Mouse (Mus musculus): ENCODE measurements at regions not wholly inside any gene's neighbourhood (a gene's known extent, or its start where the extent isn't known, plus 50 kb on each side); places are given as distances from the start of the nearest gene placed in this dataset.
A peak's percentile ranks its signal among the peaks of the same experiment; 100 is the strongest.

DNA sequence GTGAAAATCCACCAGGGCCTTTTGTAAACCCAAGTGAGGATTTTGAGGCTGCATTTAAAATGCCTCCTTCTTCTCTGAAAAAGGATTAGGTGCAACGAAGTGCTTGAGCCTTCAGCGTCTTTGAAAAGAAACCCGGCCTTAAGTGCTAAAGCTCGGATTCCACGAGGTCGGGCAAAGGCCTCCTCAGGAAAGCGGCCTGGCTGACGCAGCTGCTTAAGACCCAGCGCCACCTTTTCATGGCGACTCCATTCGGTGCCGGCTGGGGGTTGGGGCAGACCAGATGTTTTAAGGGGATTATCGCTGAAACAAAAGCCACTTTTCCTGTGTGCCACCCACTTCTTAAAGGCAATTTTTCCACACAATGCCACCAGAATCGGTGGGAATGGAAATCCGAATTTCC, 61.6 kb upstream of the 4932438H23Rik start:
- Histone ChIP-seq H3K4me1 (0 out of 2 replicates have a peak, but pooled peaks cover 8% of the 10 kb centered on the region), H3K9me3 (replicated peaks) (no peaks in the 10 kb centered on the region), H3K4me3 (no peak overlapping the region), H3K27ac (no peak overlapping the region), H3K27me3 (ENCODE audit: low read depth, poor library complexity, severe bottlenecking) (peaks cover 5% of the 10 kb centered on the region), H3K36me3 (no peaks in the 10 kb centered on the region)
- 49% methylated on average over 15 of the region's 15 CpGs for WGBS
- DNase-seq (ENCODE audit: low spot score) = no peak

DNA sequence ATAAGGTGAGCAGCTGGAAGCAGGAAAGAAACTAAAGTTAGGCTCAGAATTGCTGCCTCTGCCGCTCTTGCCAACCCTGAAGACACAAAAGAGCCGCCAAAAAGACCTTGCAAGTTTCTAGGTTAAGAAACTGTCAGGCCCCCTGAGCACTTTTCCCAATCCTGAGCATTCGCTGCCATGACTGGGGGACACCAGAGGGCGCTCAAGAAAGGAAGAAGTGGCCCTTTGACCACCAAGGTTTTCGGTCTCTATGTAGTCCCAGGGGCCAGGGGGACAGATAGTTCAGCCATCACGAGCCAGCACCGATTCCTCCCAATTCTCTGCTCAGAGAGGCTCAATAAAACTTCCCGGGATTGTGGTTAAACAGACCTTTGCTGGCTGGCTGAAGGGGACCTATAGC, 64.6 kb upstream of the Olig2 start:
- no peak overlapping the region for H3K4me3 ChIP-seq
- H3K9me3 ChIP-seq (replicated peaks) = no peaks in the 10 kb centered on the region
- peak; percentile 41 for DNase-seq (ENCODE audit: low spot score)
- no peak overlapping the region for H3K27ac ChIP-seq
- WGBS = 16% methylated on average over 8 of the region's 8 CpGs
- H3K4me1 ChIP-seq = peaks cover 18% of the 10 kb centered on the region; the same call in 1 of the 2 replicates
- H3K27me3 ChIP-seq (ENCODE audit: low read depth, poor library complexity, severe bottlenecking) = peaks cover 19% of the 10 kb centered on the region
- no peaks in the 10 kb centered on the region for H3K36me3 ChIP-seq

GRCm38 (mm10) chr16:91161616-91162015, 63.6 kb upstream of the Olig2 start:
- 74% methylated on average over 6 of the region's 6 CpGs for WGBS
- no peaks in the 10 kb centered on the region for H3K36me3 ChIP-seq
- H3K4me1 ChIP-seq = peaks cover 13% of the 10 kb centered on the region; the same call in 1 of the 2 replicates
- no peak overlapping the region for H3K4me3 ChIP-seq
- DNase-seq (ENCODE audit: low spot score) = no peak
- H3K27ac ChIP-seq = no peak overlapping the region
- H3K9me3 ChIP-seq (replicated peaks) = no peaks in the 10 kb centered on the region
- H3K27me3 ChIP-seq (ENCODE audit: low read depth, poor library complexity, severe bottlenecking) = peaks cover 24% of the 10 kb centered on the region

DNA sequence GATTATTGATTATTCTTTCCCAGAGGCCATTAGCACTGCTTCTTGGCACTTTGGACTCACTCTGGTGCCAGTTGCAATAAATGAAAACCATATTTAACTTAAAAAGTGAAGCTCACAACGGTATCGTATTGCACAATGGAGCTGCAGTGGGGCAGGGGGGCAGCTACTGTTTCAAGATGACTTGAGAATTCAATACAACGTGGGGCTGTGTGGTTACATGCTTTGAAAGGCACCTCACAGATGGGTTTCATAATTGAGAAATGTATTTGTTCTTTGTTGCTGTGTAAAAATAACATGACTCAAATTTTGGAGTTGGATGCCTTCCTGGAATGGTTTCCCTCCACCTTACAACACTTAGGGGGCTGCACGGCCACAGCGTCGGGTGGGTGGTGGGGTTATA, 62.9 kb upstream of the Olig2 start:
- no peak for DNase-seq (ENCODE audit: low spot score)
- H3K27me3 ChIP-seq (ENCODE audit: low read depth, poor library complexity, severe bottlenecking) = peaks cover 28% of the 10 kb centered on the region
- H3K27ac ChIP-seq = no peak overlapping the region
- H3K36me3 ChIP-seq = no peaks in the 10 kb centered on the region
- no peaks in the 10 kb centered on the region for H3K9me3 ChIP-seq (replicated peaks)
- no peak overlapping the region for H3K4me3 ChIP-seq
- peaks cover 10% of the 10 kb centered on the region; the same call in 1 of the 2 replicates for H3K4me1 ChIP-seq
- WGBS = 78% methylated on average over 6 of the region's 6 CpGs

GRCm38 (mm10) chr16:91165906-91166305, 59.4 kb upstream of the Olig2 start:
- Histone ChIP-seq H3K27me3 (ENCODE audit: low read depth, poor library complexity, severe bottlenecking) (peaks cover 63% of the 10 kb centered on the region), H3K9me3 (replicated peaks) (no peaks in the 10 kb centered on the region), H3K4me3 (no peak overlapping the region), H3K27ac (no peak overlapping the region), H3K4me1 (peaks cover 29% of the 10 kb centered on the region), H3K36me3 (no peaks in the 10 kb centered on the region)
- DNase-seq (ENCODE audit: low spot score) = no peak
- WGBS = 89% methylated on average over 4 of the region's 4 CpGs

DNA sequence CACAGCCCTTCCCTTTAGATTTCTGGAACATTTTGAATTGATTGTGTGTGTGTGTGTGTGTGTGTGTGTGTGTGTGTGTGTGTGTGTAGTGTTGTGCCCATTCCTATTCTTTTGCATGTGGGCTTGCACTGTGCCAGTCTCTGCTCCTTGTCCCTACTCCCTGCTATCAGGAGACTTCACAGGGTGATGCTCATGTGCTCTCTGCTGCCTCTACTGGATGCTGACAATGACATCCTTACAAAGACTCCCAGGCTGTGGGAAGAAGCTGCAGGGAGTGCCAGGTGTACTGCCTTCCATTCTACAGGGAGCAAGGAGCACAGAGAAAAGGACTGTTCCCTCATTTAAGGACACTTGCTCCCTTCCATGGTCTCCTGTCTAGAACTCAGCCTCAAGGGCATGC, 58.4 kb upstream of the Olig2 start:
- H3K4me1 ChIP-seq = peaks cover 30% of the 10 kb centered on the region
- H3K9me3 ChIP-seq (replicated peaks) = no peaks in the 10 kb centered on the region
- H3K4me3 ChIP-seq = no peak overlapping the region
- H3K27ac ChIP-seq = no peak overlapping the region
- no peaks in the 10 kb centered on the region for H3K36me3 ChIP-seq
- no peak for DNase-seq (ENCODE audit: low spot score)
- H3K27me3 ChIP-seq (ENCODE audit: low read depth, poor library complexity, severe bottlenecking) = peaks cover 62% of the 10 kb centered on the region

GRCm38 (mm10) chr16:91168398-91168797, 56.9 kb upstream of the Olig2 start:
- Histone ChIP-seq H3K36me3 (no peaks in the 10 kb centered on the region), H3K9me3 (replicated peaks) (no peaks in the 10 kb centered on the region), H3K4me3 (no peak overlapping the region), H3K4me1 (peaks cover 25% of the 10 kb centered on the region), H3K27me3 (ENCODE audit: low read depth, poor library complexity, severe bottlenecking) (peaks cover 67% of the 10 kb centered on the region), H3K27ac (no peak overlapping the region)
- DNase-seq (ENCODE audit: low spot score) = no peak
- WGBS = 60% methylated on average over 7 of the region's 7 CpGs

- H3K27me3 ChIP-seq (ENCODE audit: low read depth, poor library complexity, severe bottlenecking) = peaks cover 79% of the 10 kb centered on the region
These were observed 55.4 kb upstream of the Olig2 start for GRCm38 (mm10) chr16:91169829-91170228.

DNA sequence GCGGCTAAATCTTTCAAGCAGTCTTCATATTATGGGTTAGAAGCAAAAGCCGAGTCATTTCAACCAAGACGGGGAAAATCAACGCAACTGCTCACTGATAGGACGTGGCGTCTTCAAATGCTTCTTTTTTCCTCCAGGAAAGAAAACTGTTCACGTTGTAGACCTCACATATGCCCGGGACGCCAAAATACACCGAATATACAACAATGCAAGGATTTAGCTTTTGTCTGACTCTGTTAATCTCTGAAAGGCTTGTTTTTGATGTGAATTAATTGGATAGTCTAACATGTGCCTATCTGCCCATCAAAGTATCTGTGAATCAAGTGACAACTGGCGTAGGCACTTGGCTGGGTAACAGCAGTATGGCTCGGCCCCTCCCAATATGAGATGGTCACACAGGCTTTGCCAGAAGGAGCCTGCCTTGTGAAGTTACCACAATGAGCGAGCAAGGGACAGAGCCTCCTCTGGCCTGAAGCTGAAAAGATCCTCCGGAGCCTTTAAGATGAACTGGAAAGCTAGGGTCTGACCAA, 53.3 kb upstream of the Olig2 start:
- no peaks in the 10 kb centered on the region for H3K36me3 ChIP-seq
- peaks cover 52% of the 10 kb centered on the region for H3K4me1 ChIP-seq
- no peak overlapping the region for H3K27ac ChIP-seq
- no peaks in the 10 kb centered on the region for H3K9me3 ChIP-seq (replicated peaks)
- no peak overlapping the region for H3K4me3 ChIP-seq
- peaks cover 89% of the 10 kb centered on the region for H3K27me3 ChIP-seq (ENCODE audit: low read depth, poor library complexity, severe bottlenecking)
- WGBS = 88% methylated on average over 14 of the region's 14 CpGs
- no peak for DNase-seq (ENCODE audit: low spot score)

More at GRCm38 (mm10) chr16:91169829-91170228, 55.4 kb upstream of the Olig2 start:
- H3K4me1 ChIP-seq = peaks cover 38% of the 10 kb centered on the region
- no peaks in the 10 kb centered on the region for H3K36me3 ChIP-seq
- H3K27ac ChIP-seq = no peak overlapping the region
- peak overlapping the region; percentile 39 for H3K4me3 ChIP-seq
- H3K9me3 ChIP-seq (replicated peaks) = no peaks in the 10 kb centered on the region
- under 1% methylated on average over 16 of the region's 16 CpGs for WGBS
- DNase-seq (ENCODE audit: low spot score) = peak; percentile 43

DNA sequence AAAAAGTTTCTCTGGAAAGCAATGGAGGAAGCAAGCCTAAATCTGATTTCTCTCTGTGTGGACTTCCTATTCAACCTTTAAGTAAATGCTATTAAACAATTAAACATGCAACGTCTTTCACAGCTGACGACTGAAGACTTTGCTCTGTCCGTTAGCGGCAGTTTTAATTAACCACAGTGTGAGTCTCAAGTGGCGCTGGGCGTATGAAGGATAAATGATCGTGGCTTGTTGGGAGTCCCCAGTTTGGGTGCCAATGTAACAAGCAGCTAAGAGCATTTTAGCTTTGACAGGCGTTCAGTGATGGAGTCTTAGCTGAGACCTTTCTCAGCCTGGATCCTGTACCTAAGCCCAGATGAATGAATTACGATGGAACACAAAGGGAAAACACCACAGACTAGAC, 52.7 kb upstream of the Olig2 start:
- no peak overlapping the region for H3K27ac ChIP-seq
- no peak overlapping the region for H3K4me3 ChIP-seq
- peaks cover 88% of the 10 kb centered on the region for H3K27me3 ChIP-seq (ENCODE audit: low read depth, poor library complexity, severe bottlenecking)
- WGBS = 82% methylated on average over 9 of the region's 9 CpGs
- peaks cover 52% of the 10 kb centered on the region for H3K4me1 ChIP-seq
- no peaks in the 10 kb centered on the region for H3K36me3 ChIP-seq
- DNase-seq (ENCODE audit: low spot score) = no peak
- no peaks in the 10 kb centered on the region for H3K9me3 ChIP-seq (replicated peaks)

DNA sequence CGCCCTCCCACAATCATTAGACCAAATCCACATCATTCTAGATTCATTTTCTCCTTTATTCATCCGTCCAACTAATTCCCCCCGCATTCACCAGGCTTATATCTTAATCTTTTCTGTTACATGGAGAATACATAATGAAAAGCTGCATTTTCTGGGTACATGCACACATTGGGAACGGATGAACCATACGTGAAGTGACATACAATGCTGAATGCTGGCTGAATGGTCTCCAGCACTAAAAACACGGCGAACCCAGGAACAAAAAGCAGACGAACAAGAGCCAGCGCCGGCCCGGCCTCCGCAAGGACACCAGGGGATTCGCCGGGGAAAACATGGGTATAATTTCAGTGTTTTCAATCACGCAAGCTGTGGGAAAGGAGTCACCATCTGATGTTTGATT, 52.0 kb upstream of the Olig2 start:
- 82% methylated on average over 15 of the region's 15 CpGs for WGBS
- no peaks in the 10 kb centered on the region for H3K36me3 ChIP-seq
- H3K27me3 ChIP-seq (ENCODE audit: low read depth, poor library complexity, severe bottlenecking) = peaks cover 88% of the 10 kb centered on the region
- no peak overlapping the region for H3K27ac ChIP-seq
- no peaks in the 10 kb centered on the region for H3K9me3 ChIP-seq (replicated peaks)
- peaks cover 52% of the 10 kb centered on the region for H3K4me1 ChIP-seq
- DNase-seq (ENCODE audit: low spot score) = no peak
- H3K4me3 ChIP-seq = no peak overlapping the region

- Histone ChIP-seq H3K27ac (peak overlapping the region; percentile 14; the same call in 1 of the 2 replicates), H3K4me1 (peaks cover 47% of the 10 kb centered on the region), H3K27me3 (ENCODE audit: low read depth, poor library complexity, severe bottlenecking) (peaks cover 88% of the 10 kb centered on the region), H3K9me3 (replicated peaks) (no peaks in the 10 kb centered on the region), H3K4me3 (no peak overlapping the region), H3K36me3 (no peaks in the 10 kb centered on the region)
- 27% methylated on average over 3 of the region's 3 CpGs for WGBS
- no peak for DNase-seq (ENCODE audit: low spot score)
These were observed 51.4 kb upstream of the Olig2 start for GRCm38 (mm10) chr16:91173870-91174278.

GRCm38 (mm10) chr16:91174401-91174800, 50.9 kb upstream of the Olig2 start:
- 69% methylated on average over 4 of the region's 4 CpGs for WGBS
- Histone ChIP-seq H3K4me1 (peaks cover 47% of the 10 kb centered on the region), H3K9me3 (replicated peaks) (no peaks in the 10 kb centered on the region), H3K4me3 (no peak overlapping the region), H3K27me3 (ENCODE audit: low read depth, poor library complexity, severe bottlenecking) (peaks cover 85% of the 10 kb centered on the region), H3K27ac (peak overlapping the region; percentile 14; the same call in 1 of the 2 replicates), H3K36me3 (no peaks in the 10 kb centered on the region)
- DNase-seq (ENCODE audit: low spot score) = no peak
